Mouse (Mus musculus) thymus, adult 2 months (tissue): Measurements from ENCODE around the gene Vamp4.

Experiments used
- CTCF ChIP-seq: fragments of 200-500 bp; IDR thresholded peaks from 2 replicates; pipeline ENCODE4 v1.5.1; 2012; ENCODE audit warnings: mild to moderate bottlenecking, control low read depth, low read length, moderate library complexity, borderline replicate concordance; ENCODE audit not compliant: control insufficient read depth, poor library complexity, insufficient read depth; ENCODE audit errors: extremely low read depth
- POLR2A ChIP-seq: fragments of 200-500 bp; IDR thresholded peaks from 2 replicates; pipeline ENCODE4 v1.6.1; 2012; ENCODE audit warnings: mild to moderate bottlenecking, low read length, control low read depth, moderate library complexity; ENCODE audit not compliant: control insufficient read depth, poor library complexity, insufficient read depth; ENCODE audit errors: extremely low read depth

DNA sequence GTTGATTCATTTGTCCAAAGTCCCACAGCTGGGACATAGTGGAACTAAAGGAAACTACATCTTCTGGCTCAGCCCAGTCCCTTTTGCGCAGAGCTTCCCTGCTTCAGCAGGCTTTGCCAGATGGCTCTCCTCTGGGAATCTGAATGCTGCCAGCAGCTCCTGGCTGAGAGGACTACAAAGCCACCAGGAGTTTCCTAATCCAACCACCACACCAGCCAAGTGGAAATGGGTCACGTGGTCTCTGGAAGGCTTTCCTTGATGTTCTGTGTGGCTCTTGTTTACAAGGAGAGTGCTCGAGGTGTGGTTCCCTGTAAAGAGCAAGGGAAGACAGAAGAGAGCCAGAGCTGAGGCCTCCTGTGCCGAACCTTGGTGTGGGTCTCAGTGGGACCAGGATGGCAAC, 73.4 kb downstream of the Vamp4 start:
- TF ChIP-seq CTCF (no peak), POLR2A (no peak)
